Mouse (Mus musculus): ENCODE data around the gene Hdac5. TPM values are rescaled to one million over a fixed set of nuclear protein-coding genes. Genes with fewer than 3 reads are reported as not detected.
"Not testable (repeated sequence)": the region's sequence is repeated elsewhere in the genome, so short reads cannot be mapped to it uniquely, and the experiment has no call there.

The Hdac5 gene
- total RNA-seq, 2 experiments from 2014 or later, result 227 to 234 TPM

DNA sequence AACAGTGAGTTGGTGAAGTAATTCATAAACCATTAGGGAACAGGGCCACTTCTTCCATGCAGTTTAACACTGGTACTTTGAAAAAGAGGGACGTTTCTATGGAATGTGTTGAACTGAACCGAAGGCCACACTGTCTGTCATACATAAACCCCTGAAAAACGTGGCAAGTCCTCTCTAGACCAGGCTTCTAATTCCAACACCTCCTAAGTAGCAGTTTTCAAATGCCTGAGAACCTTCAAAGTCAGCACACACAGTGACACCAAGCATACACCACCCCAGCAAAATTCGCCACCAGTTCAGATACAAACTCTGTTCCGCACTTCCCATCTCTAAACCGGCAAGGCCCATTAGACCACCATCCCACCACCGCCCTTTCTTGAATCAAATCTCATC is 45.7 kb downstream of the Hdac5 start:
- DNase-seq, result no peak

DNA sequence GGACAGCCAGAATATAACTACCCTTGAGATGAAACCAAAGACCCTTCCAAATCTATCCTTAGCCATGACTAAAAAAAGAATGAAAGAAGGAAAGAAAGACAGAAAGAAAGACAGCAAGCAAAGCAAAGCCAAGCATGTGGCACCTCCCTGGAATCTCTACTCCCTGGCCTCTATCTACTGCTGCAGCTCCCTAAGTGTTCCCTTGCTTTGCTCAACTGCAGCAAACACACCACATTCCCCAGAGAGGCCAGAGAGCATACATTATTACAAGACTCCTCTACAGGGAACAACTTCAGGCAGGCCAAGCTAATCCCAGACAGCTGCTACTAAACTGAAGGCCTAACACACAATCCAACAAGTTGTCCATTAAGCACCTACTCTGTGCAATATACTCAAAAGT is 50.1 kb downstream of the Hdac5 start:
- no peak for DNase-seq

DNA sequence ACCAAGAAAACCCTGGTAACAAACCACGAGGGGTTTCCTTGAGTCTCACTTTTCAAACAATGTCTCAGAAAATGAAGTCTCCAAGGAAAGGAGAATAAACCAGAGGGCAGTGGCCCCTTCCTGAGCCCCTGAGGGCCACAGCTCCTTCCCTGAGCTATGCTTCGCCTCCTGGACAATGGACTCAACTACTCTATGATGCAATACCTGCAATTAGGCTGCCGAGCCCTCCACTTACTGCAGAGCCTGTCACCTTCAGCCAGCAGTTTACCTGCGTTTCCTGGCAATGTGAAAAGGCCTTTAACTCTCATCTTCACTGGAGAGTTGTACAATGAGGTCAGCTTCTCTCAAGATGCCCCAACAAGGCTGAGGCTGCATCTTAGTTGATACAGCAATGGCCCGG is 61.3 kb downstream of the Hdac5 start:
- DNase-seq, result no peak

DNA sequence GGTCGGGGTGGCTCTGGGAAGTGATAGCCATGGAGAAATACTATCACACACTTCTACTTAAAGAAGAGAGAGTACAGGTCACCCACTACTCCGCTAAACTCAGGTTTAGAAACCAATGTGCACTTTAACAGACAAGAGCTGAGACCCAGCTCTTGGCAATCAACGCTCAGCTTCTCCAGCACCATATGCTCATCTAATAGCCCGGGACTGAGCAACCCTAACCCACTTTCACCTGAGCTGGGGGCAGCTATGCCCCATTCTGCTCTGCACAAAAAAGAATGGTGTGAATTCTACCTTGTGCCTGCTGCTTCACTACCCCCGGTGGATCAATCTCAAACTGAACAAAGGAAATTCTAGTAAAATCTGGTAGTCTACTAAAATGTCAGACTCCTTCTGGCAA is 62.4 kb downstream of the Hdac5 start:
- DNase-seq, result no peak

DNA sequence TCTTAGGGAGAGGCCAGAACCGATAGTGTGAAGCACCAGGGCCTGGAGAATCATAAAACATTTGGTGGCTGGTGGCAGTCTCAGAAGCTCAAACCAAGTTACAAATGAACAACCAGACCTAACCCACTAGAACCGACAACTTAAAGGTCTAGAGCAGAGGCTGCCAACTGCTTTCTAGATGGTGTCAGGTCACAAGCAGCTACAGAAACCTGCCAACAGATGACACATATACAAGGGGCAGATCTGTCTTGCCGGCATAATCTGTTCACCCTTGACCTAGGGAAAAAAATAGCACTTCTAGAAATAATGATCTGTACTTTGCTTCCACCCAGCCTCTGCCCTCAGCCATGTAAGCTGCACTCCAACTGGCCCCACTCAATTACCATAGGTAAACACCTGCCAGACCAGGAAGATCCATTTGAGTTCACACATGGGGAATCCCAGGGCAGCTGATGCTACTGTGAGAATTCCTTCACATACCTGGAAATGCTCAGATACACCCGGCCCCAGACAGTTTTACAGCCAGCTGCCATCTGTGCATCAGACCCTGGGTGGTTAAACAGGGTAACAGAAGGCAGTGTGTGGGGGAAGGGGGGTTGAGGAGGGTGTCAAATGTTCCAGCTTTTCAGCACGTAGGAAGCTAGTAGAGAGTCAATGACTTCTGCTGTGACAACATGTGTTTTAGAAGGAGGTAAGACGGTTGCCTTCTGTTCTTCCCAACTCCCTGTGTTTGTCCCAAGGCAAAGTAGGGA is 63.8 kb downstream of the Hdac5 start:
- DNase-seq, result peak; percentile 64 to 70

DNA sequence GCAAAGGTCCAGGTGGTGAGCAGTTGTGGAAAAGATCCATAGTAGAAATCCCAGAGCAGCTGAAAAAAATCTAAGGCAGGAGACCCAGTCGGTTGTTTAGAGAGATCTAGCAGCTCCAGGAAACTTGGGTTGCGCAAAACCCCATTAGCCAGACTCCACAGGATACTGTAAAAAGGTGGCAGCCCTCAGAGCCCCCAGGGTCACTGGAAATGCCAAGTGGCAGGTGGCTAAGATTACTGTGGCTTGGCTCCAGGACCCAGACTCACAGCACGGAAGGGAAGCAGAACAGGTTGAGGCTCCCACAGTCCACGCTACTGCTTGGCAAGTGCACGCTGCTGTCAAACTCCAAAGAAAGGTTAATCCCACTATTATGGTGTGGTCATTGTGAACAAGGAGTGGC is 70.2 kb downstream of the Hdac5 start:
- no peak for DNase-seq

DNA sequence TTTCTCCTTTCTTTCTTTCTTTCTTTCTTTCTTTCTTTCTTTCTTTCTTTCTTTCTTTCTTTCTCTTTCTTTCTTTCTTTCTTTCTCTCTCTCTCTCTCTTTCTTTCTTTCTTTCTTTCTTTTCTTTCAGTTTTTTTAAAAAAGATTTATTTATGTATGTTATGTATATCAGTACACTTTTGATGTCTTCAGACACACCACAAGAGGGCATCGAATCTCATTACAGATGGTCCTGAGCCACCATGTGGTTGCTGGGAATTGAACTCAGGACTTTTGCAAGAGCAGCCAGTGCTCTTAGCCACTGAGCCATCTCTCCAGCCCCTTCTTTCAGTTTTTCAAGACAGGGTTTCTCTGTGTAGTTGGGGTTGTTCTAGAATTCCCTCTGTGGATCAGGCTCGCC is 71.9 kb downstream of the Hdac5 start:
- not testable (repeated sequence) for DNase-seq

DNA sequence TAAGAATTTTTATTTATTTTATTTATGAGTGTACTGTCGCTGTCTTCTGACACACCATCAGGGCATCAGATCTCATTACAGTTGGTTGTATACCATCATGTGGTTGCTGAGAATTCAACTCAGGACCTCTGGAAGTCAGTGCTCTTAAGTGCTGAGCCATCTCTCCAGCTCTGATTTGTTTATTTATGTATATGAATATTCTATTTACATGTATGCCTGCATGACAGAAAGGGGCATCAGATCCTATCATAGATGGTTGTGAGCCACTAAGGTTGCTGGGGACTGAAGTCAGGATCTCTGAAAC is 73.2 kb downstream of the Hdac5 start:
- no peak for DNase-seq

DNA sequence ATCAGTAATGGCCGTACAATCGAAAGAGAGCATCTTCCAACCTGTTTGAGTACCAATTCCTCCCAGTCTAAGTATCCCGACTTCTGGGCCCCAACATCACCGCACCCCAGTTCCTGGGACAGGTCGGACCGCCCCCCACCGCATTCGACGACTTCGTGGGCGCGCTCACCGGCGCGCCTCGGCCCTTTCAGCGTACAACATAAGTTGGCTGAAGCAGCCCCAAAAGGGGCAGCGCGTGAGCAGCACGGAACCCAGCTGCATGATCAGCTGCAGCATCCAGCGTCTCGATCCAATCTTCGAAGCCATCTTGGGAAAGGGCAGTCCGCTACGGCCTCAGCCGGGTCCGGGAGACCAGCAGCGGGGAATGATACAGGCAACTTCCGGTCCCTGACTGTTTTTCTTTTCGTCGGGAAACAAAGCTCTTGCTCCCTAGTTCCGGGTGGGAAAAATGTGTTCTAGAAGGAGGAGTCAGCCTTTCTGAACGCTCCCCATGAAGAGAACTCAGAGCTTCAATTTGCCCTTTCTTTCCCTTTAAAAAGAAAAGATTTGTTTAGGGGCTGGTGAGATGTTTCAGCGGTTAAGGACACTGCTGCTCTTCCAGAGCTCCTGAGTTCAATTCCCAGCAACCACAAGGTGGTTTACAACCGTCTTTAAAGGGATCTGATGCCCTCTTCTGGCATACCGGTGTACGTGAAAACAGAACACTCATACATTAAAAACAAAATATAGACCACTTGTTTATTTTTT is 73.8 kb downstream of the Hdac5 start, which contains the start of gene Tmem101:
TSS of gene Tmem101 (minus strand) at position 366 of the 747 bp plus-strand sequence.
- DNase-seq, result peak; percentile 88 to 89

DNA sequence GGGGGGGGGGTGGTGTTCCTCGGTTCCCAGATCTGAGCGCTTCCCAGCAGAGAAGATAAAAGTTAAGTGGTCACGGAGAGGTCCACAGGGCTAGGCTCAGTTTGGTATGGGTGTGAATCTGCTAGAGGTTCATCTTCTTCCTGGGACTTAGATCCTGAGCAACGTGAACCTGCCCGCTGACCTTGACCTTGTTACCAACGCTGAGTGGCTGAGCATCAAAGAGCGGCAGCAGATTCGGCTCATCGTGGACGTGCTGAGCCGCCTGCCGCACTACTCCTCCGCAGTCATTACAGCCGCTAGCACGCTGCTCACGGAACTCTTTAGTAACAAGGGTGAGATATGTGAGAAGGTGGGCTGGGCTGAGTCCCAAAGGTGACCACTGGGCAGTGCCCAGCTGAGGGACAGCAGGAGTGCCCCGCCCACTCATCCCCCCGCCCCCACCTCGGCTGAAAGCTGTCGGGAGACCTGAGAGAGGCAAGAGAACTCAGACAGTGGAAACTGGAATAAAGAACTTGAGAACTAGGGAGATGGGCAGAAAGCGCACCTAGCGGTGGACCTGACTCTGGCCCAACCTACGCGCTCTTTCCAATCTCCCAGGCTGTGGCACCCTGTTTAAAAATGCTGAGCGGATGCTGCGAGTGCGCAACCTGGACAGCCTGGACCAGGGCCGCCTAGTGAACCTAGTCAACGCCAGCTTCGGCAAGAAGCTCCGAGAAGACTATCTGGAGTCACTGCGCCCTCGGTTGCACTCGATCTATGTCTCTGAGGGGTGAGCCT is 82.6 kb downstream of the Hdac5 start:
- no peak for DNase-seq

DNA sequence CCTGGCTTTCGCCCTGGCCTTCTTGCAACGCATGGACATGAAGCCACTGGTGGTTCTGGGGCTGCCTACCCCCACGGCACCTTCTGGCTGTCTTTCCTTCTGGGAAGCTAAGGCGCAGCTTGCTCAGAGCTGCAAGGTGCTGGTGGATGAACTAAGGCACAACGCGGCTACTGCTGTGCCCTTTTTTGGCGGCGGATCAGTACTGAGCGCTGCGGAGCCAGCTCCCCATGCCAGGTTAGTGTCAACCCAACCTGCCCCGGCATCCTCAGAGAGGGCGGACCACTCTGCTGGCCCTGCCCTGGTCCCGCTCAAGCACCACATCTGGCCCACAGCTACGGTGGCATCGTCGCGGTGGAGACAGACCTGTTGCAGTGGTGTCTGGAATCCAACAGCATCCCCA is 83.4 kb downstream of the Hdac5 start:
- DNase-seq, result no peak

DNA sequence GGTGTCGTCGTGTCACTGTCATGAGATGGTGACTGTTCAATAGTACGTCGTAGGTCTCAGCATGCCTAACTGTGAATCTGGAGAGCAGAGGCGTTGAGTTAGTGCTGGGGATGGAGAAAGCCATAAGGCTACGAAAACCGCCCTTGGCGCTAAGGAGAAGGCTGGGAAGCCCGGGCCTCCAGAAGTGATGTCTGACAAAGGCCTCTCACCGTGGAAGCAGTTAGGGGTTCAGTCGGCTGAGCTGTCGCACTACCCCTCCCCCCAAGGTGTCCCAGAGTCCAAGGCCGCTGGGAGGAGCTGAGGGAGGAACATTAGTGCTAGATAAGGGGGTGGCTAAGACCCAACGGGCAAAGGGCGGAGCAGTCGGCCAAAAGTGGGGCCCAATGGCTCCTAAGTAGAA is 84.0 kb downstream of the Hdac5 start:
- no peak for DNase-seq

DNA sequence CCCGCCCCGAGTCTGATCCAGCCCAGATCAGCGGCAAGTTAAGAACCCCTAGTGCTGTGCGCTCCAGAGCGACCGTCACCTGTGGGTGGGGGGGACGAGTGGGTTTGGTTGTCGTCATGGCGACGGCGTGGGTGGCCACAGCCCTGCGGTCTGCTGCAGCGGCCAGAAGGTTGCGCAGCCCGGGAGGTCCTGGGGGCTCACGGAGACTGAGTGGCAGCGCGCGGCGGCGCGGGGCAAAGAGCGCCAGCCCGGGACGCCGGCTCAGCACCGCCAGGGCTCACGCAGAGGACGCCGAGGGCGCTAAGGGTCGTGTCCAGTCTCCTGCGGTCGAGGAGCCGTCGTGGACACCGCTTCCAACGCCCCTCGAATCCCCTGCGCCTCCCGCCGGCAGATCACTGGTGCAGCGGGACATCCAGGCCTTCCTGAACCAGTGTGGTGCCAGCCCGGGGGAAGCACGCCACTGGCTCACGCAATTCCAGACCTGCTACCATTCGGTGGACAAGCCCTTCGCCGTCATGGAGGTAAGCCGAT is 84.4 kb downstream of the Hdac5 start, which contains the start of gene Nags:
TSS of gene Nags (plus strand) at position 43 of the 531 bp plus-strand sequence.
- no peak for DNase-seq

DNA sequence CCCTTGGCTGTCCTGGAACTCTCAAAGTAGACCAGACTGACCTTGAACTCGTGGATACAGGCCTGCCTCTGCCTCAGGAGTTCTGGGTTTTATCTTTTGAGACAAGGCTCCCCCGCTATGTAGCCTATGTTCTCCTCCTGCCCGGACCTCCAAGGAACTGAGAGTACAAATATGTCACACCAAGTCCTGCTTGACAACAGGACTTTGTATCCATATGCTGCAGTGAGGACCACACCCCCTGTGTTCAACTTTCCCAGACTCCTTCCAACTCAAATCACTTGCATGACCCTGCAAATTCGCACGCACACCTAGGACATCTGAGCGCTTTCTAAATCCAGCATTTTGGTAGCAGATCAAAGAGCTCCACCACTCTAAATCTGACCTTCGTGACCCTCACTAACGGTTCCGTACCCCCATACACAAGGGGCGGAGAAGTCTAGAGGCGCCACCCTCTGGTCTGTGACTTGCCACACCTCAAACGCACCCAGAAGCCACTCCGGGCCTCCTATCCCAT is 85.0 kb downstream of the Hdac5 start:
- no peak for DNase-seq

Small RNA genes within 50 kb of the gene (microRNA-seq; reads per million reads assigned to microRNA genes)
- 0.90 to 2.3 reads per million in 2 experiments for gene Mir8101

Other genes with a start within 250 kb of the Hdac5 start
- not detected for gene Cfap97d1, start 245.9 kb downstream of the Hdac5 start, total RNA-seq (2021)
- gene Dusp3, start 243.2 kb downstream of the Hdac5 start, total RNA-seq (2021), result 100 to 1,000 TPM; 138 to 158 TPM
- 10 to 100 TPM; 88.5 to 90.2 TPM for gene Mpp3, start 201.7 kb downstream of the Hdac5 start, total RNA-seq (2021)
- not detected for gene Cd300lg, start 188.7 kb downstream of the Hdac5 start, total RNA-seq (2021)
- 100 to 1,000 TPM; 138 to 139 TPM for gene Mpp2, start 141.7 kb downstream of the Hdac5 start, total RNA-seq (2021)
- not detected for gene Ppy, start 128.8 kb downstream of the Hdac5 start, total RNA-seq (2021)
- not detected for gene Pyy, start 122.3 kb downstream of the Hdac5 start, total RNA-seq (2021)
- not detected for gene Nags, start 84.7 kb downstream of the Hdac5 start, total RNA-seq (2021)
- gene Tmem101, start 73.8 kb downstream of the Hdac5 start, total RNA-seq (2021), result 10 to 100 TPM; 29.5 to 30.6 TPM
- gene Lsm12, start 44.9 kb downstream of the Hdac5 start, total RNA-seq (2021), result 10 to 100 TPM; 59.4 to 60.8 TPM
- 10 to 100 TPM; 52.0 to 58.5 TPM for gene G6pc3, start 40.5 kb downstream of the Hdac5 start, total RNA-seq (2021)
- 1 to 10 TPM in 1 of 2 experiments, under 1 TPM in 1; 0.58 to 1.5 TPM for gene BC030867, start 18.7 kb upstream of the Hdac5 start, total RNA-seq (2021)
- gene Asb16, start 38.6 kb upstream of the Hdac5 start, total RNA-seq (2021), result 1 to 10 TPM; 1.0 to 1.2 TPM
- 10 to 100 TPM; 64.2 to 64.8 TPM for gene Tmub2, start 54.8 kb upstream of the Hdac5 start, total RNA-seq (2021)
- gene Atxn7l3, start 66.5 kb upstream of the Hdac5 start, total RNA-seq (2021), result 100 to 1,000 TPM; 172 to 173 TPM
- 100 to 1,000 TPM; 127 to 128 TPM for gene Ubtf, start 89.6 kb upstream of the Hdac5 start, total RNA-seq (2021)
- gene Slc4a1, start 136.0 kb upstream of the Hdac5 start, total RNA-seq (2021), result under 1 TPM; 0.10 to 0.15 TPM
- 100 to 1,000 TPM; 455 to 507 TPM for gene Rundc3a, start 163.2 kb upstream of the Hdac5 start, total RNA-seq (2021)
- gene Slc25a39, start 177.8 kb upstream of the Hdac5 start, total RNA-seq (2021), result 10 to 100 TPM; 61.9 to 64.0 TPM
- 10 to 100 TPM; 60.3 to 68.3 TPM for gene Grn, start 200.1 kb upstream of the Hdac5 start, total RNA-seq (2021)
- 100 to 1,000 TPM in 1 of 2 experiments, 10 to 100 TPM in 1; 97.3 to 111 TPM for gene Fam171a2, start 217.5 kb upstream of the Hdac5 start, total RNA-seq (2021)
- gene Itga2b, start 240.0 kb upstream of the Hdac5 start, total RNA-seq (2021), result 1 to 10 TPM; 1.3 to 3.8 TPM